Mouse (Mus musculus) myocyte (in vitro differentiated cells): ENCODE results near the gene Hnrnpc.

Experiments
- E2F4 ChIP-seq: IDR thresholded peaks from one replicate; pipeline ENCODE4 v1.6.1; 2011; ENCODE audit warnings: mild to moderate bottlenecking, control low read depth, moderate library complexity; ENCODE audit not compliant: insufficient read depth
- POLR2A ChIP-seq: IDR thresholded peaks from one replicate; pipeline ENCODE4 v1.6.1; 2011; ENCODE audit warnings: low read depth, mild to moderate bottlenecking, control low read depth, moderate library complexity; ENCODE audit not compliant: insufficient read length
- POLR2AphosphoS2 ChIP-seq: IDR thresholded peaks from one replicate; pipeline ENCODE4 v1.6.1; 2011; ENCODE audit warnings: low read depth, control low read depth; ENCODE audit not compliant: insufficient read length
- TCF12 ChIP-seq: IDR thresholded peaks from one replicate; pipeline ENCODE4 v1.6.1; 2011; ENCODE audit warnings: mild to moderate bottlenecking, control low read depth; ENCODE audit not compliant: poor library complexity, insufficient read depth, severe bottlenecking

DNA sequence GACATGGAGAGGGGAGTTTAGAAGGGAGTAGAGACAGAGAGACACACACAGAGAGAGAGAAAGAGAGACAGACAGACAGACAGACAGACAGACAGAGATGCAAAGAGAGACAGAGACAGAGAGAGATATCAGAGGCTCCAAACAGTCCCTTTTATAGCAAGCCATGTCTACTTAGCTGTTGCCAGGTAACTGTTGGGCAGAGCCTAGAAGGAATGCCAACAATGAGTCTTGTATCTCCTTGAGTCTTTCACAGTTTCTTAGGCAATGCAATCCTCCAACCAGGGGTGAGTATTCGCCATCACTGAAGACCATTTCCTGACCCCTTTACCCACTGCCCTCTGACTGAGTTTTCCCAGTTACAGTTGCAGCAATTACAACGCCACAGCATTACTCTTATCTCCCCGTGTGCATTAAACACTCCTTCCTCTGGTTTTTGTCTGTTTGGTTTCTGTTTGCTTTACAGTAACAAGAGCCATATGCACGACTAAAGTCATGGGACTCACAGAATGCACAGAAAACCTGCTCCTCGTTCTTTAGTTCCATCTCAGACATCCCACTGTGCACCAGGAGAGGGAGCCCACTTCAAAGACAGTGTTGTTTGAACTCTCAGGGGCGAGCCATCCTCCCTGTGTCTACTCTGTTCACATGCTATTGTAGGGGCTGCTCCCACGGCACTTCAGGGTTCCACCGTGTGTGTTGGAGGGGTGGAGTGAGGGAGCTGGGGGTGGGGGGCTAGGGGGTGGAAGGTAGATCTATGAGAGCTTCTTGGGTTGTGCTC lies 58.7 kb downstream of the Hnrnpc start:
- TF ChIP-seq POLR2AphosphoS2 (no peak), POLR2A (no peak), E2F4 (no peak), TCF12 (no peak)
